Mouse (Mus musculus) kidney, postnatal 4 days (tissue): ENCODE measurements around the gene Ganab.

Experiments
- DNase-seq, 2 experiments: peaks; one replicate each; pipeline ENCODE4 v3.0.0; 2021; ENCODE audit warnings: mixed read lengths in 2 of 2

Ganab gene

GRCm38 (mm10) chr19:8930117-8930516 lies 32.2 kb downstream of the Ganab start:
- peak; percentile 22 to 34 for DNase-seq

DNA sequence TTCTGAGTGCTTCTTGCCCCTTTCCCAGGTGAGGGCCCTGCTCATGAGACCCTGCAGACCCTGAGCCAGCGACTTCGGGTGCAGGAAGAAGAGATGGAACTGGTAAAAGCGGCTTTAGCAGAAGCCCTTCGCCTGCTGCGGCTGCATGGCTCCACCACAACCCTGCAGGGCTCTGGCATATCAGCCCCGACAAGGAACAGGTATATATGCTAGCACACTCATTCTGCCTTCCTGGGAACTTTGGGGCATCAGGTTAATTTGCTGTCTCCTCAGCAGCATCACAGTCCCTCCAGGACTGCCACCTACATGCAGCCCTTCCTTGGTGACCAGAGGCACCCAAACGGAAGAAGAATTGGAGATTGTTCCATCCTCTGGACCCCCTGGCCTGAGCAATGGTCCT lies 32.9 kb downstream of the Ganab start:
- no peak for DNase-seq

GRCm38 (mm10) chr19:8936736-8937135 lies 38.9 kb downstream of the Ganab start:
- no peak for DNase-seq

DNA sequence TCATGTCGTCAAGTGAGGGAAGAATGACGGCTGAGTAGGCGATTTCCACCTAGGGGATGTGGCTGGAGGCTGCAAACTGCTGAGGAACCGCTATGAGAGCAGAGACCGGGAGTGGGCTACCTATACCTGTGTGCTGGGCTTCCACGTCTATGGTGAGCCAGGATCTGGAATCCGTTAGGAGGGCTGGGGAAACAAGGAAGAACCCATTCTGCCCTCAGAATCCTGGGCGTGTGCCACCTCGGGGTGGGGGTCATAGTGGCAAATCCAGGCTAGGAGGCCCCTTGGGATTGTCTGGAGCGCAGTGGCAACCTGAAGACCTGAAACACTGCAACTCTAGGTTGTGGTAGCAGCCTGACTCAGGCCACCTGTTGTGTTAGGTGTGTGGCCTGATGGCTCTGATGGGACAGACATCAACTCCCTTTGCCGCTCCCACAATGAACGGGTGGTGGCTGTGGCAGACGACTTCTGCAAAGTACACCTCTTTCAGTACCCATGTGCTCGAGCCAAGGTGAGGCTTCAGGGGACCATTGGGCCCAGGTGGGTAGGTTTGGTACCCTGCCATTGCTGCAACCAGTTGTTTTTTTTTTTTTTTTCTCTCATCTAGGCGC lies 42.8 kb downstream of the Ganab start:
- DNase-seq: no peak

DNA sequence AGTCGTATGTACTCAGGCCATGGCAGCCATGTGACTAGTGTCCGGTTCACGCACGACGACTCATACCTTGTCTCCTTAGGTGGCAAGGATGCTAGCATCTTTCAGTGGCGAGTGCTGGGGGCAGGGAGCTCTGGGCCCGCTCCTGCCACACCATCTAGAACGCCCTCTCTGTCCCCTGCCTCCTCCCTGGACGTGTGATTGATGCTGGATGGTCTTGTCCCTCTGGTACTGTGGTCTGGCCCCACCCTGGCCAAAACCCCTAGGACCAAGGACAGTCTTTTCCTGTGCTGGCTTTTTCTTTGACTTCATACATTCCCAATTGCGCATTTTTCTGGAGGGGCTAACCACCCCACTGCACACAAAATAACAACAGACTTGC lies 43.3 kb downstream of the Ganab start:
- DNase-seq: no peak

DNA sequence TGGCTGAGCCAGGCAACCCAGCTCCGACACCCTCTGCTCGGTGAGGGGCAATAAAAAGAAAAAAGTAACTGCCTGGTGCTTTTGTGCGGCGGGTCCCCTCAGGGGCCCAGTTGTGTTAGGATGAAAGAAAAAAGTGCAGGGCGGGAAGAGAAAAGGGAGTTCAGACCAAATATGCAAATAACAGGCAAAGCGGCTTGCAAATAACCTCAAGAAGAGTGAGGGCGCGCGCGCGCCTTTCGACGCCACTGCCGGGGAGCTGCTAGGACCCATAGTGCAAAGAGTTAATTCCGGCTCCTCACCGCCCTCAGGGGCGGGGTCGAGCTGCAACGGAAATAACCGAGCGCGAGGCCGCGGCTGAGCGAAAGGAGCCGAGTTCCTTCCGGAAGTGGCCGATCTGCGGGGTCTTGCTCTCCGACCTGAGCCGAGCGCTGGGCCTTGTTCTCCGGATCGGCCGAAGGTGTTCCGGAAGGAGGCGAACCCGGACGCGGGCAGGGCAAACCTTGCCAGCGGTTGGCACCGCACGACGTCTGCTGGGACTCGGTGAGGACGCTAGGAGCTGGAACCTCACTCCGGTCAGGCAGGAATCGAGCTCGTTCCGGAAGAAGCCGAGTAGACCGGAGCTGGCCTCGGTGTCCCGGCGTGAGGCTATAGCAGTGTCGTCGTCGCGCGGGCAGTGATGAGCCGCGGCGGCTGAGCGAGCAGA lies 43.8 kb downstream of the Ganab start, which contains the start of gene Mta2:
Gene Mta2 (plus strand): TSS at position 361 of the 703 bp plus-strand sequence.
- peak; percentile 99 for DNase-seq

DNA sequence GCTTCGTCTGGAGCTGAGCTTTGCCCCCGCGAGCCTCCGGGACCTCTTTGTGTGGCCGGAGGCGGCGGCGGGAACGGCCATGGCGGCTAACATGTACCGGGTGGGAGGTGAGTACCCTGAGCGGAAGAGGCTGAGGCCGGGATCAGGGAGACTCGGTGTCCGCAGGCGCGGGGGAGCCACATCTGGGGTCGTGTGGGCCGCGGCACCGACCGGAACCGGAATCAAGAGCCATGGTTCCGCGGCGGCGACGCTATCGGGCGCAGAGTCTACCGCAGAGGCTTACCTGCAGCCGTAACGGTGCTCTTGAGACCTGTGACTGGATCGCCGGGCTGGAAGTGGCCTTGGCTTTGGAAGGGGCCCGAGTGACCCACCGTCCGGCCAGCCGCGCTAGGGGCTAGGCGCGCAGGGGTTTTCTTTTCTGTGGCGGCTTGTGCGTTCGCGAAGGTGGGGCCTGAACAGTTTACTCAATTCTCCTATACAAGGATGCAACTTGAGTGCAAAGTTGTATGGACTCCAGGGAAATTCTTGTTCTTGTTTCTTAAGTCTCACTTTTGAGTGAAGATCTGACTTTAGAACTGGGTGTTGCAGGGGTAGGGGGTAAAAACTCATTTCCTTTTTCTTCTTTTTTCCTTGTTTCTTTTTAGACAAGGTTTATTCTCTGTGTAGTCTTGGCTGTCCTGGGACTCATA lies 44.5 kb downstream of the Ganab start:
- DNase-seq: peak in 1 of 2 experiments; percentile 73

- no peak for DNase-seq
These were observed 45.2 kb downstream of the Ganab start for GRCm38 (mm10) chr19:8943047-8943446.

DNA sequence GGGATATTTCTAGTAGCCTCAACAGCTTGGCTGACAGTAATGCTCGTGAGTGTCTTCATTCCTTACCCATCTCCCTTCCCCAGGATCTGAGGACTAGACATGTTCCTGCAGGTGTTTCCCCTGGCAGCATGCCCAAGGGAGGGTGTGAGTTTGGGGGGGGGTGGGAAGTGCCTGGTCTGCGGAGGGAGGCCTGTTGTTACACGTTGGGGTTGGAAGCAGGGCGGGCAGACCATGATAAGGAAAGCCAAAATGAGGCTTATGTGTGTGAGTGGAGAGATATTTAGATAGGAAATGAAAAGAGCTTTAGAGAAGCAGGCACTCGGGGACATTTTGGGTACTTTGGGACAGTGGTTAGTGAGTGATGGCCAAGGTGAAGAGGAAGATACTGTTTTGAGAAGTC lies 46.2 kb downstream of the Ganab start:
- no peak for DNase-seq

DNA sequence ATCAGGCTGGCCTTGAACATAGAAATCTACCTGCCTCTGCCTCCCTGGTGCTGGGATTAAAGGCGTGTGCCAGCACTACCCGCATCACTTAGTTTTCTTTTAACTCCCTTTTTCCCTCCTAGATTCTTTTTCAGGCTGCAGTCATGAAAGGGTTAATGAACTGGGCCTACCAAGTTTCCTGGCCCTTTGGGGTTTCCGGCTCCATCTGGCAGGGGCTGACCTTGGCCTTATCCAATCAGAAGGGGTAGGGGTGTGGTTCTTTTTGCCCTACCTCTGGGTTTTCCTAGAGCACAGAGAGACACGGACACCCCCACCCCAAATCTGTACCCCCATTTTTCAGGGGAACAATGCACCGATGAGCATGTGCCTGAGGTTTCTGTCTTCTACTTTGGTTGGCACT lies 46.9 kb downstream of the Ganab start:
- peak; percentile 94 to 95 for DNase-seq

- DNase-seq: no peak
These were observed 47.4 kb downstream of the Ganab start for GRCm38 (mm10) chr19:8945251-8945650.

GRCm38 (mm10) chr19:8946929-8947328 lies 49.1 kb downstream of the Ganab start:
- no peak for DNase-seq

- DNase-seq: no peak
These were observed 52.3 kb downstream of the Ganab start for GRCm38 (mm10) chr19:8950190-8950589.

GRCm38 (mm10) chr19:8952241-8952640 lies 54.4 kb downstream of the Ganab start:
- no peak for DNase-seq

DNA sequence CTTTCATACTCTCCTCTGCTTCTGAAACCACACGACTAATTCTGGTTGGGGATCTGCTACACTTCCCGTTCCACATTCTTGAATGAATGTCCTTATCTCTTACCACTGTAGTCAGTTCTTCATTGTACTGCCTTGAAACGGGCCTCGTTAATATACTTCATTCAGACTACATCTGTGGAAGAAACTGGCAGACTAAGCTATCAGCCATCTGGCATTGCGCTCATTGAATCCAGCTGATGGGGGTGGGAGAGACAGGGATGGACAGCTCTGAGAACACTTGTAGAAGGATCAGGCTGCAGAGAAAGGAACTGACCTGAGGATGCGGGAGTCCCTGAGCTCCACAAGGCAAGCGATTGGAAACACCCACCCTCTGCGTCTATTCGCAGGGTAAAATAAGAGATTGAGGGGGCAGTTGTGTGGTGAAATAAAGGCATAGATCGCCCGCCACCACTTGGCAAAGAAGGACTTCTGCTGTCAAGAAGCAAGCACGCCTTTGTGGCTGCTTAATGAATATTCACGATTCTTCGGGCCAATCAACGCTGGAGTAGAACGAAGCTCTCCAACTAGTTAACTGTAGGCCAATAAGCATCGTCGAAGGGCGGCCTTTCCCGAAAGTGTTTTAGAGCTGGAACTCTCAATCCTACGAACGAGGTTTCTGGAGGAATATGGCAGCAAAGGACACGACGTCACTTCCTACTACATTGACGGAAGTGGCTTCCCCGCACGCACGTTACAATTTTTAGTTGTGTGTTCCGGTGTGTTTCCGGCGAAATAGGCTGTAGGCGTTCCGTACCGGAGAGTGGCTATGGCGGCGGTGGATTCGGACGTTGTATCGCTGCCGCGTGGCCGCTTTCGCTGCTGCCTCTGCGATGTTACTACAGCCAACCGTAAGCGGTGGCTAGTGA lies 55.5 kb downstream of the Ganab start, which contains the start of gene Tut1:
Gene Tut1 (plus strand): TSS at position 713 of the 905 bp plus-strand sequence.
- peak; percentile 89 to 92 for DNase-seq

DNA sequence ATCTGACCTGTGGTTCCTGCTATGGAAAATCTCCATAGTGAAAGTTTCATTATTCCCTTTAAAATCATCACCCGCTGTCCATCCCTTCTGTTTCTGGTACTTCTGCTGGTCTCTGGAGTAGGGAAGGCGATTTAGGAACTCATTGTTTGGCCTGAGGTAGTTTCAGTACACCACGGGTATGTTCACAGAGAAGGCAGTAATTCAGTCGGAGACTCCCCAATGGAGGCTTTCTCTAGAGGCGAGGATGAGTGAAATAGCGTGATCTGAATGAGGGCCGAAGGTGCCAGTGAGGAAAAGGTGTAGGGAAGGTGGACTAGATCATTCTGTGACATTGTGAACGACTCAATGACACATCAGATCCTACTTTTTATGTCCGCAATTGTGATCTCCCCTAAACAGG lies 56.3 kb downstream of the Ganab start:
- DNase-seq: no peak

DNA sequence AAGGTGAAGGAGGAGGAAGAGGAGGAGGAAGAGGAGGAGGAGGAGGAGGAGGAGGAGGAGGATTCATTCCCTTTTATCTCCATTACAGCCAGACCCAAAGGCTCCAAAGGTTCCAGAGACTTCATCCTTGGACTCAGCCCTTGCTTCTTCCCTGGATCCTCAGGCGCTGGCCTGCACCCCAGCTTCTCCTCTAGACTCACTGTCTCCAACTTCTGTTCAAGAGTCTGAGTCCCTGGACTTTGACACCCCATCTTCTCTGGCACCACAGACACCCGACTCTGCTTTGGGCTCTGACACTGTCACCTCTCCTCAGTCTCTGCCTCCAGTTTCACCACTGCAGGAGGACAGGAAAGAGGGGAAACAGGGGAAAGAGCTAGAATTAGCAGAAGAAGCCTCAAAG lies 64.4 kb downstream of the Ganab start:
- DNase-seq: no peak

GRCm38 (mm10) chr19:8965075-8965474 lies 67.2 kb downstream of the Ganab start:
- no peak for DNase-seq

- DNase-seq: peak; percentile 35 to 40
These were observed 67.9 kb downstream of the Ganab start for GRCm38 (mm10) chr19:8965771-8966170.

DNA sequence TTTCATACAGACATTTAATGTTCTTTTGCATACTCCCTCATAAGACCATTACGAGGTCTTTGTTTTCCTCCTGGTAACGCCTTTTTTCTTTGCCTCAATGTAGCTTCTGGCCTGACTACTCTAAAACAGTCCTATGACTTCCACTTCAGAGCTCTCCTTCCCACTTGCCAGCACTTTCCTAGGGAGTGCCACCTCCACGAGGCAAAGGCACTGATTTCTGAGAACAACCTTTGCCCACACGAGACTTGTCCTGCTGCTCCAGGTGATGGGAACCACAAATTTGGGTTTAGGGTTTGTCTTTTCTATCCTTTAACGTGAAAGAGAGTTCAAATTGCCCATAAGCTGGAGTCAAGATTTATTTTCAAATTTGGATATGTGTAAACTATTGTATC lies 68.3 kb downstream of the Ganab start:
- DNase-seq: no peak
